Mouse (Mus musculus) bone marrow macrophage, adult 2 months (primary cell): ENCODE data around the gene Rexo2.

Experiments used
- CTCF ChIP-seq: IDR thresholded peaks from 2 replicates; pipeline ENCODE4 v1.5.1; 2012; ENCODE audit warnings: low read depth, mild to moderate bottlenecking, low read length, moderate library complexity
- POLR2A ChIP-seq: IDR thresholded peaks from 2 replicates; pipeline ENCODE4 v1.6.1; 2012; ENCODE audit warnings: mild to moderate bottlenecking, low read depth, low read length, borderline replicate concordance

DNA sequence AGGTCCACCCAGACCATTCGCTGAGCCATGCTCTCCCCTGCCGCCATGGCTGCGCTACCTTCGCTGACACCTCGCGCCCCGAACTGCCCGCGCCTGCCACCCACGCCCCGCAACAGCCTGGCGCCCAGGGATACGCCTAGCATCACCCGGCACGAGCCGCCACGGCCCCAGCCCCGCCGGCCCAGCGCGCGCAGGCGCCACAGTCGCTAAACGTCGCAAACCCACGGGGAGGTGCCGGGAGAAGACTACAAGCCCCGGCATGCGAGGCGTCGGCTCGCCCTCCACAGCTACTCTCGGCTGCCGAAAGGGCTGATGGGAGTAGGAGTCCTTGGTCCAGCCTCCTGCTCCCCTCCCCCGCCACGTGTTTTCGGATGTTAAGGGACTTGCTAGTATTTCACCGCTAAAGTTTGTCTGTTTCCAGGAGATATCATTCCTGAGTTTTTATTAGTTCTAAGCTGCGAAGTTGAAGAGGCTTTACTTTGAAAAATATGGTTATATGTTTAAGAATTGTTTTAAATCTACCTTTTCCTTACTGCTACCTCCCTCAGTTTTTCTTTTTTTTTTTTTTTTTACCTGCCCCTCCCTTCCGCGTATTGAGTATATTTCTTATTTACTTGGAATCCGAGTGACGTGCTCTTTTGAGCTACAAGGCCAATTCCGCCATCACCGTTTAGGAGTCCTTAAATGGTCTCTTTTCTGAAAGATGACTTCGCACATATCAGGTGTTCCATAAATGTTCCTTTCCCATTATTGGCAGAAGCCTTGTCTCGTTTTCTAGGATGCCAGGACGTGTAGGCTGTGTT lies at the start of gene Rexo2:
- no peak for TF ChIP-seq POLR2A
- no peak for TF ChIP-seq CTCF
